Mouse (Mus musculus) testis, adult 2 months (tissue): ENCODE data around the gene Efhc1.

ENCODE experiments used
- CTCF ChIP-seq: fragments of 200-500 bp; IDR thresholded peaks from 2 replicates; pipeline ENCODE4 v1.5.1; 2012; ENCODE audit warnings: low read depth, mild to moderate bottlenecking, inconsistent platforms, low read length, moderate library complexity; ENCODE audit not compliant: control insufficient read depth, insufficient read depth, insufficient replicate concordance
- POLR2A ChIP-seq: fragments of 200-500 bp; IDR thresholded peaks from 2 replicates; pipeline ENCODE4 v1.6.1; 2012; ENCODE audit warnings: low read depth, mild to moderate bottlenecking, inconsistent platforms, low read length, moderate library complexity; ENCODE audit not compliant: control insufficient read depth

DNA sequence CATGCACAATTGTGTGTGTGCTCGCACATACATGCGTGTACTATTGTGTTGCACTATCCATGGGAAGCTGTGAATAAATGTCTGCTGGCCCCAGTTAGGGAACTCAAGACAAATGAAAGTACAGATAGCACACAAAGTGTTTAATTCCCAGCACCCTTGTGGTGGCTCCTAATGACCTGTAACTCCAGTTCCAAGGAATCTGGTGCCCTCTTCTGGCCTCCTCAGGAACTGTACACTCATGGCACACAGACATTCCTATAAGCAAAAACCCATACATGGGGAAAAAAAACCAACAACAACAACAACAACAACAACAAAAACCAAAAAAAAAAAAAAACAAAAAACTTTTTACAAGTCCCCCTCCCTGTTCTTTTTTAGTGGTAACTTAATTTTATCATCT lies 8.4 kb upstream of the Efhc1 start:
- no peak for TF ChIP-seq CTCF
- TF ChIP-seq POLR2A, result no peak
